Mouse (Mus musculus): Measurements from ENCODE around the gene Neurog3.
A peak's percentile ranks its signal among the peaks of the same experiment; 100 is the strongest.

The Neurog3 gene

GRCm38 (mm10) chr10:62137150-62137549 lies 4.3 kb downstream of the Neurog3 start:
- no peak for DNase-seq (ENCODE audit: low read depth, low spot score)

GRCm38 (mm10) chr10:62138040-62138439 lies 5.2 kb downstream of the Neurog3 start:
- DNase-seq (ENCODE audit: low read depth, low spot score): peak; percentile 74

GRCm38 (mm10) chr10:62143820-62144219 lies 10.9 kb downstream of the Neurog3 start, which contains the start of gene Fam241b:
TSS of gene Fam241b (minus strand) at chr10:62143920.
- DNase-seq (ENCODE audit: low read depth, low spot score): no peak

- DNase-seq (ENCODE audit: low read depth, low spot score): peak; percentile 80
Observed at GRCm38 (mm10) chr10:62145957-62146356, 13.1 kb downstream of the Neurog3 start.

GRCm38 (mm10) chr10:62147466-62148248 lies 14.8 kb downstream of the Neurog3 start:
- no peak for DNase-seq (ENCODE audit: low read depth, low spot score)

- no peak for DNase-seq (ENCODE audit: low read depth, low spot score)
Observed at GRCm38 (mm10) chr10:62149929-62150328, 17.0 kb downstream of the Neurog3 start.

- no peak for DNase-seq (ENCODE audit: low read depth, low spot score)
Observed at GRCm38 (mm10) chr10:62162410-62162809, 29.5 kb downstream of the Neurog3 start.

- peak; percentile 49 for DNase-seq (ENCODE audit: low read depth, low spot score)
Observed at GRCm38 (mm10) chr10:62172841-62173553, 40.1 kb downstream of the Neurog3 start.

GRCm38 (mm10) chr10:62173941-62174448 lies 41.1 kb downstream of the Neurog3 start:
- peak; percentile 26 for DNase-seq (ENCODE audit: low read depth, low spot score)

- peak; percentile 77 for DNase-seq (ENCODE audit: low read depth, low spot score)
Observed at GRCm38 (mm10) chr10:62174533-62175313, 41.8 kb downstream of the Neurog3 start.

GRCm38 (mm10) chr10:62179944-62180343 lies 47.1 kb downstream of the Neurog3 start:
- DNase-seq (ENCODE audit: low read depth, low spot score): no peak

GRCm38 (mm10) chr10:62181701-62182100 lies 48.8 kb downstream of the Neurog3 start:
- DNase-seq (ENCODE audit: low read depth, low spot score): no peak

- no peak for DNase-seq (ENCODE audit: low read depth, low spot score)
Observed at GRCm38 (mm10) chr10:62182471-62183014, 49.7 kb downstream of the Neurog3 start.

GRCm38 (mm10) chr10:62183053-62183452 lies 50.2 kb downstream of the Neurog3 start:
- peak; percentile 97 for DNase-seq (ENCODE audit: low read depth, low spot score)
